Mouse (Mus musculus) small intestine, adult 2 months (tissue): ENCODE measurements around the gene Heatr1. TPM values are rescaled to one million over a fixed set of nuclear protein-coding genes. Genes with fewer than 3 reads are reported as not detected.

Experiments
- H3K27ac ChIP-seq: fragments of 200-500 bp; 2 replicates; pipeline ENCODE4 v1.5.1; 2012; ENCODE audit warnings: low read depth, low read length, control low read depth, inconsistent platforms; ENCODE audit not compliant: insufficient read depth
- H3K27me3 ChIP-seq: fragments of 200-500 bp; 2 replicates; pipeline ENCODE4 v1.6.1; 2012; ENCODE audit warnings: mild to moderate bottlenecking, moderate library complexity, low read length, inconsistent platforms; ENCODE audit not compliant: control insufficient read depth, insufficient read depth
- H3K36me3 ChIP-seq: fragments of 200-500 bp; 2 replicates; pipeline ENCODE4 v1.6.1; 2012; ENCODE audit warnings: mild to moderate bottlenecking, low read length, control low read depth, inconsistent platforms; ENCODE audit not compliant: control insufficient read depth, insufficient read depth
- H3K4me1 ChIP-seq: fragments of 200-500 bp; 2 replicates; pipeline ENCODE4 v1.6.1; 2012; ENCODE audit warnings: low read length, inconsistent platforms, mixed read lengths; ENCODE audit not compliant: control insufficient read depth, insufficient read depth, insufficient read length
- H3K4me3 ChIP-seq: fragments of 200-500 bp; 2 replicates; pipeline ENCODE4 v1.5.1; 2012; ENCODE audit warnings: low read depth, mild to moderate bottlenecking, control low read depth, inconsistent platforms, low read length, moderate library complexity
- CTCF ChIP-seq: fragments of 200-500 bp; IDR thresholded peaks from 2 replicates; pipeline ENCODE4 v1.5.1; 2012; ENCODE audit warnings: low read depth, mild to moderate bottlenecking, control low read depth, inconsistent platforms, low read length, moderate library complexity, mixed read lengths; ENCODE audit not compliant: insufficient replicate concordance, insufficient read length; ENCODE audit errors: extremely low read depth
- POLR2A ChIP-seq: fragments of 200-500 bp; IDR thresholded peaks from 2 replicates; pipeline ENCODE4 v1.6.1; 2012; ENCODE audit warnings: low read depth, mild to moderate bottlenecking, control low read depth, inconsistent platforms, low read length, moderate library complexity
- WGBS: fragments of 180-500 bp; shearing (Covaris S2); methylation state at CpG from one replicate; pipeline ENCODE4 v1.1.7; 2018; 5-methylcytosine and 5-hydroxymethylcytosine counted together
- polyA plus RNA-seq: library from polyadenylated mRNA; depleted of rRNA; stranded (reverse); fragments of >200 nt; gene quantifications from 2 replicates; pipeline ENCODE4 v1.2.3, GENCODE M21; 2012; rRNA removed

Gene Heatr1
- polyA plus RNA-seq, 1 experiment = 11.7 TPM

DNA sequence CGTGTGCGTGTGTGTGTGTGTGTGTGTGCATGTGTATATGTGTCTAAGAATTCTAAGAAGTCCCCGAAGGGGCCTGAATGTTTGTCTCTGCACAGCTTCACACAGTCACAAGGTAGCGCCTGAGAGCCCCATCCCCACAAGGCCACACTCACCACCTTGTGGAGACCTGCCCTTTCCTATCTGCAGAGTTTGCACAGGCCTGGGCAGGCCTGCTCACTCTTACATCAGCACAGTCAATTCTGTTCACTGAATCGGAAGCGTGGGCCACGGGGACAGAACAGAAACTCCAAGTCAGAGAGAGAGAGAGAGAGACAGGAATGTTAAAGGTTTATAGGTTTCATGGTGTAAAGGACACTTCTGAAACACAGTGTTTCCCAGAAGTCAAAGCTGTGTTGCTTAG is 90.8 kb downstream of the Heatr1 start:
- H3K27me3 ChIP-seq = no peaks in the 10 kb centered on the region
- H3K36me3 ChIP-seq = no peaks in the 10 kb centered on the region
- H3K27ac ChIP-seq = no peak overlapping the region
- WGBS = 76% methylated on average over 7 of the region's 7 CpGs
- H3K4me3 ChIP-seq = no peak overlapping the region
- TF ChIP-seq POLR2A = no peak
- TF ChIP-seq CTCF = no peak
- H3K4me1 ChIP-seq = no peaks in the 10 kb centered on the region

Other genes starting within 250 kb of the Heatr1 start
- 0.86 and 2.0 TPM in 2 replicates for gene Mtr, start 136.9 kb upstream of the Heatr1 start, polyA plus RNA-seq
- 6.9 and 7.1 TPM in 2 replicates for gene Actn2, start 54.3 kb upstream of the Heatr1 start, polyA plus RNA-seq
- 8.9 and 23.1 TPM in 2 replicates for gene Lgals8, start 69.9 kb downstream of the Heatr1 start, polyA plus RNA-seq
- 0.14 and 0.34 TPM in 2 replicates for gene Edaradd, start 125.4 kb downstream of the Heatr1 start, polyA plus RNA-seq
- gene Ero1lb, start 170.8 kb downstream of the Heatr1 start, polyA plus RNA-seq = 5.2 and 12.5 TPM in 2 replicates